Mouse (Mus musculus) liver, adult 2 months (tissue): ENCODE data around the gene Chp2. TPM values are rescaled to one million over a fixed set of nuclear protein-coding genes. Genes with fewer than 3 reads are reported as not detected.

ENCODE experiments used
- DNase-seq: peaks from one replicate; pipeline ENCODE4 v3.0.0-alpha.2; 2011; ENCODE audit warnings: low read depth, low spot score; ENCODE audit errors: extremely low read depth
- H3K27ac ChIP-seq: fragments of 200-500 bp; replicated peaks from 2 replicates; pipeline ENCODE4 v1.5.1; 2012; ENCODE audit warnings: low read depth, mild to moderate bottlenecking, control low read depth, inconsistent platforms, low read length; ENCODE audit not compliant: insufficient read depth
- H3K27me3 ChIP-seq: fragments of 200-500 bp; 2 replicates; pipeline ENCODE4 v1.6.1; 2012; ENCODE audit warnings: mild to moderate bottlenecking, moderate library complexity, low read length, inconsistent platforms; ENCODE audit not compliant: control insufficient read depth, insufficient read depth
- H3K36me3 ChIP-seq: fragments of 200-500 bp; 2 replicates; pipeline ENCODE4 v1.6.1; 2012; ENCODE audit warnings: low read length, inconsistent platforms; ENCODE audit not compliant: control insufficient read depth, insufficient read depth
- H3K4me1 ChIP-seq: fragments of 200-500 bp; 2 replicates; pipeline ENCODE4 v1.6.1; 2011; ENCODE audit warnings: low read length; ENCODE audit not compliant: control insufficient read depth, insufficient read depth
- H3K4me3 ChIP-seq: fragments of 200-500 bp; 2 replicates; pipeline ENCODE4 v1.5.1; 2011; ENCODE audit warnings: low read depth, mild to moderate bottlenecking, control low read depth, low read length, moderate library complexity; ENCODE audit not compliant: insufficient read depth
- H3K79me2 ChIP-seq: fragments of 200-500 bp; 2 replicates; pipeline ENCODE4 v1.6.1; 2012; ENCODE audit warnings: inconsistent platforms, mild to moderate bottlenecking, low read length, moderate library complexity; ENCODE audit not compliant: control insufficient read depth, insufficient read depth
- H3K9ac ChIP-seq: fragments of 200-500 bp; 2 replicates; pipeline ENCODE4 v1.6.1; 2012; ENCODE audit warnings: low read depth, mild to moderate bottlenecking, control low read depth, inconsistent platforms, low read length
- CTCF ChIP-seq: fragments of 200-500 bp; IDR thresholded peaks from 2 replicates; pipeline ENCODE4 v1.5.1; 2011; ENCODE audit warnings: low read depth, low read length, control low read depth
- POLR2A ChIP-seq: fragments of 200-500 bp; IDR thresholded peaks from 2 replicates; pipeline ENCODE4 v1.6.1; 2011; ENCODE audit warnings: low read length, control low read depth; ENCODE audit not compliant: insufficient read depth; ENCODE audit errors: extremely low read depth
- WGBS: fragments of 180-500 bp; shearing (Covaris S2); methylation state at CpG from one replicate; pipeline ENCODE4 v1.1.7; 2018; 5-methylcytosine and 5-hydroxymethylcytosine counted together
- polyA plus RNA-seq: library from polyadenylated mRNA; depleted of rRNA; stranded (reverse); fragments of >200 nt; gene quantifications from 2 replicates; pipeline ENCODE4 v1.2.3, GENCODE M21; 2012
- total RNA-seq: library from RNA; depleted of rRNA; stranded (reverse); fragments of >200 nt; gene quantifications from 2 replicates; pipeline ENCODE4 v1.2.3, GENCODE M21; 2014

The Chp2 gene
- total and polyA plus RNA-seq, 2 experiments: 2.8 to 5.3 TPM

DNA sequence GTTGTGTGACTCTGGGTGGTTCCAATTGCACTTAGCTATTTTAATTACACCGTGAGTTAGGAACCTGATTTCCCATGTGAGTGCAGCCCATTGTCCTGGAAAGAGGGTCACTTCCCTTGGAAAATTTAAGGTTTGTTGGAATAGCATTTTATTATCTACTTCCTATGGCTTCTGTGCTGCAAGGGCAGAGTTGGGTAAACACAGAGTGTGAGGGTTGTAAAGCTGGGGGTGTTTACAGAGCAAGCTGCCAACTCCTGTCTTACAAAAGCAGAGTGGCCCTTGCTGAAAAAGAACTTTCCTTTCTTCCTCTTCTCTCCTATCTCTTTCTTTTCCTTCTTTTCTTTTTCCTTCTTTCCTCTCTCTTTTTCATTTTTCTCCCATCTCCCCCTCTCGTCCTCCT, 15.4 kb upstream of the Chp2 start:
- no peak for DNase-seq
- Histone ChIP-seq H3K27me3 (no peaks in the 10 kb centered on the region), H3K9ac (no peak overlapping the region), H3K4me1 (no peaks in the 10 kb centered on the region), H3K36me3 (no peaks in the 10 kb centered on the region), H3K27ac (no peak overlapping the region), H3K4me3 (no peak overlapping the region), H3K79me2 (no peaks in the 10 kb centered on the region)
- WGBS: 29% methylated on average over 2 of the region's 2 CpGs
- TF ChIP-seq CTCF (no peak), POLR2A (no peak)

DNA sequence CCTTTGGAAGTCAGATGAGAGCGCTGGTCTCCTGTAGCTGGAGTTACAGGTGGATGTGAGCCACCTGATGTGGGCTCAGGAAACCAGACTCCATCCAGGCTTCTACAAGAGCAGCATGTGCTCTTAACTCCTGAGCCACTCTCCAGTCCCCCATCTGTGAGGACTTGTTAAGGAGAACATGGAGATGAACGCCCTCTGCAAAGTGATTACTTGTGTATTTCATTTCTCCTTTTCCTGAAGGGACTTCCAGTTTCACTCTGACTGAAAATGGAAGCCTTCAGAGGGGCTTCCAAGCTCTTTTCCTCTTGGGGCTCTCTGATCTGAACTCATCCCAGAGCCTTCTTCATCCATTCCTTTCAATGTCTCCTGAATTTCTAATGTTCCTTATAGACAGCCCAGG, 13.2 kb upstream of the Chp2 start:
- TF ChIP-seq CTCF (no peak), POLR2A (no peak)
- H3K9ac ChIP-seq: no peak overlapping the region
- no peaks in the 10 kb centered on the region for H3K4me1 ChIP-seq
- H3K79me2 ChIP-seq: no peaks in the 10 kb centered on the region
- WGBS: 82% methylated on average over 2 of the region's 2 CpGs
- no peaks in the 10 kb centered on the region for H3K27me3 ChIP-seq
- DNase-seq: peak; percentile 24
- H3K27ac ChIP-seq: no peak overlapping the region
- no peaks in the 10 kb centered on the region for H3K36me3 ChIP-seq
- H3K4me3 ChIP-seq: no peak overlapping the region

- WGBS: 41% methylated on average over 7 of the region's 7 CpGs
- Histone ChIP-seq H3K27me3 (no peaks in the 10 kb centered on the region), H3K79me2 (no peaks in the 10 kb centered on the region), H3K9ac (no peak overlapping the region), H3K36me3 (no peaks in the 10 kb centered on the region), H3K27ac (0 out of 2 replicates have a peak overlapping the region, but pooled peaks have one; percentile 4), H3K4me3 (no peak overlapping the region), H3K4me1 (no peaks in the 10 kb centered on the region)
- TF ChIP-seq POLR2A (no peak), CTCF (no peak)
- peak; percentile 39 for DNase-seq
Observed at GRCm38 (mm10) chr7:122208276-122209021, 10.8 kb upstream of the Chp2 start.

GRCm38 (mm10) chr7:122226020-122226742, 6.9 kb downstream of the Chp2 start:
- no peak overlapping the region for H3K4me3 ChIP-seq
- DNase-seq: no peak
- H3K9ac ChIP-seq: no peak overlapping the region
- no peaks in the 10 kb centered on the region for H3K36me3 ChIP-seq
- H3K27me3 ChIP-seq: no peaks in the 10 kb centered on the region
- H3K27ac ChIP-seq: no peak overlapping the region
- no peaks in the 10 kb centered on the region for H3K79me2 ChIP-seq
- TF ChIP-seq POLR2A (no peak), CTCF (no peak)
- no peaks in the 10 kb centered on the region for H3K4me1 ChIP-seq
- 75% methylated on average over 7 of the region's 7 CpGs for WGBS

GRCm38 (mm10) chr7:122226744-122227143, 7.4 kb downstream of the Chp2 start:
- no peak for TF ChIP-seq CTCF
- TF ChIP-seq POLR2A: no peak
- H3K79me2 ChIP-seq: no peaks in the 10 kb centered on the region
- no peak overlapping the region for H3K27ac ChIP-seq
- H3K4me1 ChIP-seq: no peaks in the 10 kb centered on the region
- no peak overlapping the region for H3K9ac ChIP-seq
- no peaks in the 10 kb centered on the region for H3K27me3 ChIP-seq
- H3K36me3 ChIP-seq: no peaks in the 10 kb centered on the region
- 91% methylated on average over 4 of the region's 4 CpGs for WGBS
- no peak for DNase-seq
- H3K4me3 ChIP-seq: no peak overlapping the region

DNA sequence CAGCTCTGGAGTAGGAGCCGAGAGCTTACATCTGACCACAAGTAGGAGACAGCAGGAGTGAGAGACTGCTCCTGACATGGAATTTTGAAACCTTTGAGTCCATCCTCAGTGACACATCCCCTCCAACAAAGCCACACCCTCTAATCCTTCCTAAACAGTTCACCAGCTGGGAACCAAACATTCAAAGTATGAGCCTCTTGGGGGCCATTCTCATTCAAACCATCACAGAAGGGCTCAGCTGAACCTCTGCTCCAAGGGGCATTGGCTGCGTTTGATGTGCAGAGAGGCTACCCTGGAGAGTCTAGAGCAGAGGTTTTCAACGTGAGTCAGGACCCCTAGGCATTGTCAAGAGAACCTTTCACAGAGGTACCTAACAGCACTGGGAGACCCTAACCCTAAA, 10.0 kb downstream of the Chp2 start:
- H3K4me1 ChIP-seq: no peaks in the 10 kb centered on the region
- TF ChIP-seq CTCF (no peak), POLR2A (no peak)
- WGBS: 77% methylated on average over 3 of the region's 3 CpGs
- H3K36me3 ChIP-seq: no peaks in the 10 kb centered on the region
- no peak overlapping the region for H3K4me3 ChIP-seq
- no peak for DNase-seq
- H3K79me2 ChIP-seq: no peaks in the 10 kb centered on the region
- H3K27ac ChIP-seq: no peak overlapping the region
- H3K27me3 ChIP-seq: no peaks in the 10 kb centered on the region
- H3K9ac ChIP-seq: no peak overlapping the region
